Mouse (Mus musculus): Measurements from ENCODE around the gene Nhsl2. TPM values are rescaled to one million over a fixed set of nuclear protein-coding genes. Genes with fewer than 3 reads are reported as not detected.

Nhsl2 gene
- polyA plus RNA-seq, 1 experiment from 2014 or later = 4.9 TPM

- H3K4me3 ChIP-seq (replicated peaks; ENCODE audit: low read length) = peak overlapping the region; percentile 32
- 43% methylated on average over 6 of the region's 6 CpGs for WGBS
Observed at GRCm38 (mm10) chrX:101954492-101954851, 105.3 kb downstream of the Nhsl2 start.

DNA sequence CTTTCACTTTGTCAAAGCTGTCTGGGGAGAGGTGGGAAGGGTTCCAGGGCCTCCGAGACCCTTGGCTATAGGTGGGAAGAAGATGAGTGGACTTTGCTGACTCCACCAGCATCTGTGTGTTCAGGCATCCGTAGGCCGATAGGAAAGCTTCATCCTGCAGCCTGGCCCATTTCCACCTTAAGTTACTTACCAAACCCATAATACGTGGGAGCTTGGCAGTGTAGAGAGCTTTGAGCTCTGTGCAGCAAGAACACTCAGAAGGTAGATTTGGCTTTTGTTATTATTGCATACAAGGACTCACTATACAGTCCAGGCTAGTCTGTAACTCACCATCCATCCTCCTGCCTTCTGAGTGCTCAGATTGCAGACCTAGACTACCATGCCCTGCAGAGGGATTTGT, 112.7 kb downstream of the Nhsl2 start:
- Histone ChIP-seq H3K4me1 (replicated peaks; ENCODE audit: control insufficient read depth, insufficient read depth, low read length) (no peaks in the 10 kb centered on the region), H3K27ac (ENCODE audit: low read length) (no peak overlapping the region), H3K9me3 (ENCODE audit: control insufficient read depth, low read length) (no peaks in the 10 kb centered on the region), H3K9ac (replicated peaks; ENCODE audit: low read depth, low read length) (no peak overlapping the region), H3K36me3 (ENCODE audit: control insufficient read depth, insufficient read depth) (no peaks in the 10 kb centered on the region), H3K27me3 (replicated peaks; ENCODE audit: control insufficient read depth, insufficient read depth, low read length) (peaks cover 3% of the 10 kb centered on the region; the same call in 1 of the 2 replicates), H3K4me3 (replicated peaks; ENCODE audit: low read length) (no peak overlapping the region), H3K4me2 (ENCODE audit: low read length) (no peak overlapping the region)
- no peak for ATAC-seq
- 90% methylated on average over 4 of the region's 4 CpGs for WGBS

More at GRCm38 (mm10) chrX:101954492-101954851, 105.3 kb downstream of the Nhsl2 start:
- ATAC-seq = no peak
- Histone ChIP-seq H3K4me2 (ENCODE audit: low read length) (peak overlapping the region; percentile 50), H3K4me1 (replicated peaks; ENCODE audit: control insufficient read depth, insufficient read depth, low read length) (0 out of 2 replicates have a peak, but pooled peaks cover 3% of the 10 kb centered on the region), H3K36me3 (ENCODE audit: control insufficient read depth, insufficient read depth) (no peaks in the 10 kb centered on the region), H3K27ac (ENCODE audit: low read length) (no peak overlapping the region; the same call in 1 of the 2 replicates), H3K27me3 (replicated peaks; ENCODE audit: control insufficient read depth, insufficient read depth, low read length) (peaks cover 8% of the 10 kb centered on the region; the same call in 1 of the 2 replicates), H3K9ac (replicated peaks; ENCODE audit: low read depth, low read length) (no peak overlapping the region), H3K9me3 (ENCODE audit: control insufficient read depth, low read length) (no peaks in the 10 kb centered on the region)

GRCm38 (mm10) chrX:101963711-101964110, 114.5 kb downstream of the Nhsl2 start:
- peaks cover 2% of the 10 kb centered on the region; the same call in 1 of the 2 replicates for H3K27me3 ChIP-seq (replicated peaks; ENCODE audit: control insufficient read depth, insufficient read depth, low read length)
- no peaks in the 10 kb centered on the region for H3K36me3 ChIP-seq (ENCODE audit: control insufficient read depth, insufficient read depth)
- no peaks in the 10 kb centered on the region for H3K4me1 ChIP-seq (replicated peaks; ENCODE audit: control insufficient read depth, insufficient read depth, low read length)
- no peak overlapping the region for H3K4me3 ChIP-seq (replicated peaks; ENCODE audit: low read length)
- no peak for ATAC-seq
- no peak overlapping the region for H3K9ac ChIP-seq (replicated peaks; ENCODE audit: low read depth, low read length)
- no peak overlapping the region for H3K4me2 ChIP-seq (ENCODE audit: low read length)
- 71% methylated on average over 3 of the region's 3 CpGs for WGBS
- no peak overlapping the region for H3K27ac ChIP-seq (ENCODE audit: low read length)
- H3K9me3 ChIP-seq (ENCODE audit: control insufficient read depth, low read length) = no peaks in the 10 kb centered on the region

- Histone ChIP-seq H3K9ac (replicated peaks; ENCODE audit: low read depth, low read length) (no peak overlapping the region), H3K4me2 (ENCODE audit: low read length) (no peak overlapping the region), H3K27ac (ENCODE audit: low read length) (no peak overlapping the region), H3K4me1 (replicated peaks; ENCODE audit: control insufficient read depth, insufficient read depth, low read length) (no peaks in the 10 kb centered on the region), H3K27me3 (replicated peaks; ENCODE audit: control insufficient read depth, insufficient read depth, low read length) (no peaks in the 10 kb centered on the region), H3K4me3 (replicated peaks; ENCODE audit: low read length) (no peak overlapping the region), H3K36me3 (ENCODE audit: control insufficient read depth, insufficient read depth) (no peaks in the 10 kb centered on the region), H3K9me3 (ENCODE audit: control insufficient read depth, low read length) (peaks cover 2% of the 10 kb centered on the region; the same call in 1 of the 2 replicates)
- ATAC-seq = no peak
- WGBS = 82% methylated on average over 3 of the region's 3 CpGs
Observed at GRCm38 (mm10) chrX:101973028-101973427, 123.8 kb downstream of the Nhsl2 start.

GRCm38 (mm10) chrX:101976931-101977330, 127.7 kb downstream of the Nhsl2 start:
- 29% methylated on average over 3 of the region's 3 CpGs for WGBS
- H3K4me2 ChIP-seq (ENCODE audit: low read length) = no peak overlapping the region
- no peaks in the 10 kb centered on the region for H3K36me3 ChIP-seq (ENCODE audit: control insufficient read depth, insufficient read depth)
- H3K9me3 ChIP-seq (ENCODE audit: control insufficient read depth, low read length) = peaks cover 2% of the 10 kb centered on the region; the same call in 1 of the 2 replicates
- H3K27ac ChIP-seq (ENCODE audit: low read length) = no peak overlapping the region
- ATAC-seq = no peak
- H3K9ac ChIP-seq (replicated peaks; ENCODE audit: low read depth, low read length) = no peak overlapping the region
- H3K4me1 ChIP-seq (replicated peaks; ENCODE audit: control insufficient read depth, insufficient read depth, low read length) = no peaks in the 10 kb centered on the region
- H3K4me3 ChIP-seq (replicated peaks; ENCODE audit: low read length) = no peak overlapping the region
- H3K27me3 ChIP-seq (replicated peaks; ENCODE audit: control insufficient read depth, insufficient read depth, low read length) = no peaks in the 10 kb centered on the region; the same call in 1 of the 2 replicates

GRCm38 (mm10) chrX:101978861-101979260, 129.7 kb downstream of the Nhsl2 start:
- ATAC-seq = no peak
- Histone ChIP-seq H3K4me2 (ENCODE audit: low read length) (no peak overlapping the region), H3K9ac (replicated peaks; ENCODE audit: low read depth, low read length) (no peak overlapping the region), H3K27me3 (replicated peaks; ENCODE audit: control insufficient read depth, insufficient read depth, low read length) (no peaks in the 10 kb centered on the region; the same call in 1 of the 2 replicates), H3K27ac (ENCODE audit: low read length) (no peak overlapping the region), H3K4me3 (replicated peaks; ENCODE audit: low read length) (no peak overlapping the region), H3K9me3 (ENCODE audit: control insufficient read depth, low read length) (peaks cover 2% of the 10 kb centered on the region; the same call in 1 of the 2 replicates), H3K36me3 (ENCODE audit: control insufficient read depth, insufficient read depth) (no peaks in the 10 kb centered on the region), H3K4me1 (replicated peaks; ENCODE audit: control insufficient read depth, insufficient read depth, low read length) (no peaks in the 10 kb centered on the region)
- WGBS = 53% methylated on average over 2 of the region's 2 CpGs

GRCm38 (mm10) chrX:101979267-101979666, 130.1 kb downstream of the Nhsl2 start:
- no peak overlapping the region for H3K4me2 ChIP-seq (ENCODE audit: low read length)
- no peak overlapping the region for H3K9ac ChIP-seq (replicated peaks; ENCODE audit: low read depth, low read length)
- no peak for ATAC-seq
- H3K36me3 ChIP-seq (ENCODE audit: control insufficient read depth, insufficient read depth) = no peaks in the 10 kb centered on the region
- H3K4me3 ChIP-seq (replicated peaks; ENCODE audit: low read length) = no peak overlapping the region
- H3K27me3 ChIP-seq (replicated peaks; ENCODE audit: control insufficient read depth, insufficient read depth, low read length) = no peaks in the 10 kb centered on the region; the same call in 1 of the 2 replicates
- 41% methylated on average over 5 of the region's 5 CpGs for WGBS
- peaks cover 2% of the 10 kb centered on the region; the same call in 1 of the 2 replicates for H3K9me3 ChIP-seq (ENCODE audit: control insufficient read depth, low read length)
- no peaks in the 10 kb centered on the region for H3K4me1 ChIP-seq (replicated peaks; ENCODE audit: control insufficient read depth, insufficient read depth, low read length)
- H3K27ac ChIP-seq (ENCODE audit: low read length) = no peak overlapping the region

DNA sequence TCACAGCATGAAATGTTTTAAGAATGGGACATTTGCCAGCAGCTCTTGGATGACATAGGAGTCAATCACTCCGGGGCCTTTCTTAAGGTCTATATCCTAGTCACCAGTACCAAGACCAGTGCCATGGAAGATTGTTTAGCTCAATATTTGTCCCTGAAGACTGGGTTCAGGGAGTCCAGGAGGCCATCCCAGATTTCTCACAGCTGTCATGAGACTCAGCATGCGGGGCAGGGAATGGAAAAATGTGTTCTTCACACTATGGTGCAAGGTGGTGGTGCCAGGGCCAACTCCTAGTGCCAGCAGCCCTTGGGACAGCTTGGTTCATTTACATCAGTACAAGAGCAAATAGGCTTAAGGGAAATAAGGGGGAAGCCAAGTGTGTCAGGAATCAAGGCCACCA, 131.4 kb downstream of the Nhsl2 start:
- WGBS = 79% methylated on average over 2 of the region's 2 CpGs
- H3K4me2 ChIP-seq (ENCODE audit: low read length) = no peak overlapping the region
- no peak overlapping the region for H3K9ac ChIP-seq (replicated peaks; ENCODE audit: low read depth, low read length)
- H3K4me3 ChIP-seq (replicated peaks; ENCODE audit: low read length) = no peak overlapping the region
- no peak for ATAC-seq
- H3K4me1 ChIP-seq (replicated peaks; ENCODE audit: control insufficient read depth, insufficient read depth, low read length) = no peaks in the 10 kb centered on the region
- H3K27me3 ChIP-seq (replicated peaks; ENCODE audit: control insufficient read depth, insufficient read depth, low read length) = no peaks in the 10 kb centered on the region; the same call in 1 of the 2 replicates
- H3K36me3 ChIP-seq (ENCODE audit: control insufficient read depth, insufficient read depth) = no peaks in the 10 kb centered on the region
- H3K27ac ChIP-seq (ENCODE audit: low read length) = no peak overlapping the region
- no peaks in the 10 kb centered on the region for H3K9me3 ChIP-seq (ENCODE audit: control insufficient read depth, low read length)

DNA sequence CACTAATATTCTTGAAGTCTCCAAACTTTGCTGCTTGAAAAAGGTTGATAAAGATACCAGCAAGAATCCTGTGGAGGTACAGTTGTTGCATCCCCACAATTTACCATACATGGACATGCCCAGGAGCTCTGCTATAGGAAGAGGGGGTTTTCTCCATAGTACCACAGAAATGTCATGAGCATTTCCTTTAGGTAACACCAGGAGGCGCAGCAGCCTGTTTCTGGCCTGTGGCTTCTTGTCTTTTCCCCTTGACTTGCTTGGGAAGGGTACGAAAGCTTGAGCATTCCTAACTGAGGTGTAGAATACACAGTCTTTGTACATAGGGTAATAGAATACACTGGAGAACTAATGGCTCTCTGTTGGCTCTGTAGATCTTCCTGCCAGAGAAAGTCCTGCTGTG, 132.3 kb downstream of the Nhsl2 start:
- no peak overlapping the region for H3K4me2 ChIP-seq (ENCODE audit: low read length)
- WGBS = 25% methylated on average over 2 of the region's 2 CpGs
- no peaks in the 10 kb centered on the region; the same call in 1 of the 2 replicates for H3K27me3 ChIP-seq (replicated peaks; ENCODE audit: control insufficient read depth, insufficient read depth, low read length)
- H3K36me3 ChIP-seq (ENCODE audit: control insufficient read depth, insufficient read depth) = no peaks in the 10 kb centered on the region
- no peak overlapping the region for H3K4me3 ChIP-seq (replicated peaks; ENCODE audit: low read length)
- no peak for ATAC-seq
- H3K4me1 ChIP-seq (replicated peaks; ENCODE audit: control insufficient read depth, insufficient read depth, low read length) = no peaks in the 10 kb centered on the region
- H3K9me3 ChIP-seq (ENCODE audit: control insufficient read depth, low read length) = no peaks in the 10 kb centered on the region
- no peak overlapping the region for H3K27ac ChIP-seq (ENCODE audit: low read length)
- no peak overlapping the region for H3K9ac ChIP-seq (replicated peaks; ENCODE audit: low read depth, low read length)

- H3K9ac ChIP-seq (replicated peaks; ENCODE audit: low read depth, low read length) = no peak overlapping the region
- ATAC-seq = no peak
- H3K4me3 ChIP-seq (replicated peaks; ENCODE audit: low read length) = no peak overlapping the region
- 61% methylated on average over 6 of the region's 6 CpGs for WGBS
- no peak overlapping the region for H3K27ac ChIP-seq (ENCODE audit: low read length)
- H3K36me3 ChIP-seq (ENCODE audit: control insufficient read depth, insufficient read depth) = no peaks in the 10 kb centered on the region
- H3K4me2 ChIP-seq (ENCODE audit: low read length) = no peak overlapping the region
- no peaks in the 10 kb centered on the region; the same call in 1 of the 2 replicates for H3K27me3 ChIP-seq (replicated peaks; ENCODE audit: control insufficient read depth, insufficient read depth, low read length)
- no peaks in the 10 kb centered on the region for H3K9me3 ChIP-seq (ENCODE audit: control insufficient read depth, low read length)
- peaks cover 2% of the 10 kb centered on the region; the same call in 1 of the 2 replicates for H3K4me1 ChIP-seq (replicated peaks; ENCODE audit: control insufficient read depth, insufficient read depth, low read length)
Observed at GRCm38 (mm10) chrX:101983638-101984037, 134.5 kb downstream of the Nhsl2 start.

Data from forebrain, embryonic 16.5 days (tissue).